Mouse (Mus musculus): ENCODE data around the gene Golga1.

GRCm38 (mm10) chr2:38999910-39000586, 65.3 kb downstream of the Golga1 start:
- TF ChIP-seq GATA1 (IDR thresholded peaks at IDR 0.05; ENCODE audit: borderline replicate concordance, low read length), result no peak
- no peak for TF ChIP-seq FLI1 (IDR thresholded peaks at IDR 0.05; ENCODE audit: low read length)

Measured in megakaryocyte, embryonic 14.5 days (primary cell).